Mouse (Mus musculus): ENCODE measurements at regions not wholly inside any gene's neighbourhood (a gene's known extent, or its start where the extent isn't known, plus 50 kb on each side); places are given as distances from the start of the nearest gene placed in this dataset.

DNA sequence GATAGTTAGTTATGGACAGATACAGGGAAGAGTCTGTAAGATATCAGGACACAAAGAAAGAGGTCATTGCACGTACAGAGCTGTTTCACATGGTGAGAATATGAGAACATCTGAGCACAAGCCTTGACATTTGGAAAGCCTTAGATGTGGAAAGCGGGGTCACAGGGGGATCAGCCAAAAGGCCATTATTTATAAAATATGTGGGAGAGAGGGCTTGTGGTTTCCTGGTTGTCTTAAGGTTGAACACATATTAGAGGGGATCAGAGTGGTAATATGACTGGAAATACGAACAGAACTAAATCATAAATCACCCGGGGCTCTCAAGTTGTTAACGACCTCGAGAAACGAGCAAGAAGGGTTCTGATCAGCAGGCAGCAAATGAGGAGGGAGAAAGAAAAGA is 68.2 kb downstream of the Ankrd7 start:
- H3K9me3 ChIP-seq, result no peaks in the 10 kb centered on the region
- H3K27me3 ChIP-seq, result no peaks in the 10 kb centered on the region
- H3K36me3 ChIP-seq, result no peaks in the 10 kb centered on the region
- WGBS, result 12% methylated on average over 7 of the region's 7 CpGs
- H3K4me2 ChIP-seq (replicated peaks), result no peak overlapping the region; the same call in 1 of the 2 replicates
- peak; percentile 54; the same call in 1 of the 2 replicates for ATAC-seq (ENCODE audit: low FRiP score, low read depth)
- no peak overlapping the region for H3K27ac ChIP-seq
- no peak overlapping the region for H3K9ac ChIP-seq
- H3K4me3 ChIP-seq, result no peak overlapping the region
- no peaks in the 10 kb centered on the region; the same call in 1 of the 2 replicates for H3K4me1 ChIP-seq

DNA sequence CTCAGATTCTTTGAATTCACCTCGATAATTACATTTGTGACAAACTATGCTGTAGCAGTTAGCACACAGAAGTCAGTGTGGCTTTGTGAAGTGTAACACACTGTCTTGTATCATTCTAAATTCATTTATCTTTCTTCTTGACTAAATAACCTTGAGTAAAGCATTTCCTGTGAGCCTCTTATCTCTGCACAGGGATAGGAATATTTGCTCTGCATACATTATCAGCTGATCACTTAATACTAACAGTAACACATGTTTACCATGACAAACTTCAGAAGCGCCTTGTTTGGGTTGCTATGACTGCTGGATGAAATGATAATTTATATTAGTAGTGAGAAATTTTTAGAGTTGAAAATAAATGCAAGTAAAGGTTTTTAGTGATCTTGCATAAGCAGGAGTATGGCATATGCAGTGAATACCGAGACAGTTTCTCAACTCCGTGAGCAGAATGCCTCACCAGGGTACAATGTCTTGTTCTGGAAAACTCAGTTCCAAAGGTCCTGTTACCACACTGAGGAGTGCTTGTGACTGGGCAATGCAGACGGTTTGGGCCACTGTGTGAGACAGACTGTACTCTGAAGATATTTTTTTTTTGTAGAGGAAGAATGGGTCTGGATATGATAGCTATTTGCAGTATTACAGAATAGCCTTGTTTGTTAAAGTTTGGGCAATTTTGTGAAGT is 80.0 kb downstream of the Ankrd7 start:
- Histone ChIP-seq H3K4me1 (no peaks in the 10 kb centered on the region), H3K36me3 (no peaks in the 10 kb centered on the region), H3K27ac (no peak overlapping the region), H3K9ac (no peak overlapping the region), H3K4me3 (no peak overlapping the region), H3K9me3 (no peaks in the 10 kb centered on the region), H3K4me2 (replicated peaks) (no peak overlapping the region), H3K27me3 (no peaks in the 10 kb centered on the region)
- 76% methylated on average over 5 of the region's 5 CpGs for WGBS
- no peak for ATAC-seq (ENCODE audit: low FRiP score, low read depth)
